Mouse (Mus musculus) bone marrow, adult 2 months (tissue): Measurements from ENCODE around the gene Tob2.

Experiments
- CTCF ChIP-seq: fragments of 200-500 bp; IDR thresholded peaks from 2 replicates; pipeline ENCODE4 v1.5.1; 2011; ENCODE audit warnings: low read length, control low read depth; ENCODE audit not compliant: control insufficient read depth, insufficient read depth
- POLR2A ChIP-seq: fragments of 200-500 bp; IDR thresholded peaks from 2 replicates; pipeline ENCODE4 v1.6.1; 2011; ENCODE audit warnings: low read depth, mild to moderate bottlenecking, control low read depth, low read length, borderline replicate concordance; ENCODE audit not compliant: control insufficient read depth

GRCm38 (mm10) chr15:81891140-81891802, 32.7 kb upstream of the Tob2 start:
- TF ChIP-seq CTCF = no peak
- TF ChIP-seq POLR2A = no peak
